Comparison of ENCODE assay signal across 1 mouse cellular context in genomic region chr7:97424621-97425245, GRCm38 (mm10).
TF ChIP-seq lines count a peak whose summit lies in the region.

No protein-coding gene starts in this region.

TF ChIP-seq in myocyte, 11 proteins besides CTCF, POLR2A, EP300 and RAD21 (continued from another document):
- TF ChIP-seq POLR2AphosphoS2 (IDR thresholded peaks at IDR 0.05; ENCODE audit: insufficient read length, low read depth) (no peak), MYOG (IDR thresholded peaks at IDR 0.05; ENCODE audit: control insufficient read depth in 1 of 3, insufficient read depth in 1 of 3, insufficient read length in 2 of 3, low read depth in 2 of 3) (no peak), E2F4 (IDR thresholded peaks at IDR 0.05; ENCODE audit: insufficient read depth) (no peak), MAX (IDR thresholded peaks at IDR 0.05; ENCODE audit: low read depth) (no peak), MYOD1 (IDR thresholded peaks at IDR 0.05; ENCODE audit: control insufficient read depth in 1 of 3, insufficient read length in 2 of 3, low read depth in 2 of 3) (no peak), SRF (IDR thresholded peaks at IDR 0.05; ENCODE audit: control insufficient read depth, insufficient read length, low read depth) (no peak), REST (IDR thresholded peaks at IDR 0.05; ENCODE audit: insufficient read depth, insufficient read length) (no peak)
